ENCODE assay signal across 23 mouse cellular contexts in genomic region chr3:41043756-41044354, GRCm38 (mm10). TPM values are rescaled to one million over a fixed set of nuclear protein-coding genes. Genes with fewer than 3 reads are reported as not detected.
A peak's percentile ranks its signal among the peaks of the same experiment; 100 is the strongest.
DNase-seq lines count a peak whose midpoint lies in the region; ATAC-seq and TF ChIP-seq lines count a peak whose summit lies in the region.
"Had no signal": no experiment of that assay in that cellular context is flagged by ENCODE, and none has a peak within 500 bp of the region (broad histone marks: within the 10 kb centered on the region; RNA-seq: fewer than 3 reads in every experiment).

No protein-coding gene starts in this region.

- no peak overlapping the region for H3K27ac ChIP-seq in heart, postnatal 0 days (ENCODE audit: low read depth)
- no peak overlapping the region for H3K27ac ChIP-seq in stomach, embryonic 14.5 days (ENCODE audit: low read length)
- H3K27ac ChIP-seq: forebrain, embryonic 10.5 days; hindbrain, embryonic 13.5 days; limb, embryonic 10.5 days; lung, embryonic 15.5 days; macrophage; midbrain, embryonic 12.5 days; neural tube, embryonic 15.5 days had no signal

- H3K9me3 ChIP-seq in heart, postnatal 0 days (replicated peaks; ENCODE audit: control insufficient read depth, low read length) = no peaks in the 10 kb centered on the region
- H3K9me3 ChIP-seq in megakaryocyte, embryonic 14.5 days = no peaks in the 10 kb centered on the region
- no peaks in the 10 kb centered on the region for H3K9me3 ChIP-seq in stomach, embryonic 14.5 days (ENCODE audit: control insufficient read depth, low read depth, low read length)
- H3K9me3 ChIP-seq: forebrain, embryonic 10.5 days; hindbrain, embryonic 13.5 days; limb, embryonic 10.5 days; lung, embryonic 15.5 days; midbrain, embryonic 12.5 days; neural tube, embryonic 15.5 days had no signal

- intact Hi-C loops in left cerebral cortex, postnatal 25 days (cut with DNase I) = loop anchor here (5.0 kb wide), 1 partner anchor 138 kb away; no protein-coding TSS in a partner anchor

- no peak overlapping the region for H3K4me2 ChIP-seq in heart, postnatal 0 days (ENCODE audit: low read depth, low read length)
- no peak overlapping the region for H3K4me2 ChIP-seq in stomach, embryonic 14.5 days (replicated peaks; ENCODE audit: low read depth, low read length)
- H3K4me2 ChIP-seq: hindbrain, embryonic 13.5 days; lung, embryonic 15.5 days; midbrain, embryonic 12.5 days; neural tube, embryonic 15.5 days had no signal

- no peaks in the 10 kb centered on the region for H3K36me3 ChIP-seq in heart, postnatal 0 days (replicated peaks; ENCODE audit: control insufficient read depth, insufficient read depth, low read length)
- H3K36me3 ChIP-seq in megakaryocyte, embryonic 14.5 days (replicated peaks; ENCODE audit: low read length) = peaks cover 2% of the 10 kb centered on the region
- H3K36me3 ChIP-seq in stomach, embryonic 14.5 days (ENCODE audit: control insufficient read depth, insufficient read depth, low read length) = no peaks in the 10 kb centered on the region
- H3K36me3 ChIP-seq: forebrain, embryonic 10.5 days; hindbrain, embryonic 13.5 days; limb, embryonic 10.5 days; lung, embryonic 15.5 days; midbrain, embryonic 12.5 days; neural tube, embryonic 15.5 days had no signal

- H3K4me3 ChIP-seq in heart, postnatal 0 days (ENCODE audit: low read depth, low read length) = no peak overlapping the region
- H3K4me3 ChIP-seq in megakaryocyte, embryonic 14.5 days (replicated peaks) = peak overlapping the region; percentile 65
- no peak overlapping the region for H3K4me3 ChIP-seq in stomach, embryonic 14.5 days (ENCODE audit: low read depth, low read length)
- H3K4me3 ChIP-seq: forebrain, embryonic 10.5 days; hindbrain, embryonic 13.5 days; limb, embryonic 10.5 days; lung, embryonic 15.5 days; midbrain, embryonic 12.5 days; neural tube, embryonic 15.5 days had no signal

- 21% methylated on average over 11 of the region's 11 CpGs for WGBS in heart, postnatal 0 days
- WGBS in stomach, embryonic 14.5 days = 60% methylated on average over 11 of the region's 11 CpGs

- H3K27me3 ChIP-seq in heart, postnatal 0 days (ENCODE audit: control insufficient read depth, insufficient read depth, low read length) = no peaks in the 10 kb centered on the region
- H3K27me3 ChIP-seq in megakaryocyte, embryonic 14.5 days (replicated peaks) = no peaks in the 10 kb centered on the region
- H3K27me3 ChIP-seq in stomach, embryonic 14.5 days (ENCODE audit: control insufficient read depth, insufficient read depth, low read length) = no peaks in the 10 kb centered on the region
- H3K27me3 ChIP-seq: hindbrain, embryonic 13.5 days; lung, embryonic 15.5 days; midbrain, embryonic 12.5 days; neural tube, embryonic 15.5 days had no signal

- no peak for TF ChIP-seq CTCF in heart, postnatal 0 days (IDR thresholded peaks at IDR 0.05; ENCODE audit: low read depth)

- ATAC-seq in heart, postnatal 0 days (ENCODE audit: insufficient read depth, low read depth) = peak; percentile 31; the same call in 1 of the 2 replicates
- ATAC-seq in megakaryocyte, adult 5-6 weeks (ENCODE audit: poor library complexity, severe bottlenecking) = no peak
- peak; percentile 57 for ATAC-seq in stomach, embryonic 14.5 days (ENCODE audit: insufficient number of reproducible peaks, insufficient read depth, low FRiP score, low read depth)
- ATAC-seq: forebrain, embryonic 16.5 days; inflammation-experienced regulatory T-cells, adult 6 months had no signal

- H3K9ac ChIP-seq in heart, postnatal 0 days (replicated peaks; ENCODE audit: low read depth, low read length) = no peak overlapping the region
- no peak overlapping the region for H3K9ac ChIP-seq in stomach, embryonic 14.5 days (replicated peaks; ENCODE audit: low read depth, low read length)
- H3K9ac ChIP-seq: hindbrain, embryonic 13.5 days; lung, embryonic 15.5 days; midbrain, embryonic 12.5 days; neural tube, embryonic 15.5 days had no signal

- peak; percentile 14 for DNase-seq in heart, postnatal 0 days (ENCODE audit: low spot score)
- no peak for DNase-seq in heart, adult 8-10 months (ENCODE audit: low spot score)
- DNase-seq in left cerebral cortex, postnatal 25 days (ENCODE audit: low spot score in 2 of 2) = no peak
- DNase-seq in ovary, postnatal 10 days (ENCODE audit: low spot score) = no peak
- DNase-seq: adrenal gland, adult 2 months; cerebellum, adult 11-12 months; cerebellum, postnatal 14 days; gastrocnemius, postnatal 14 days; kidney, adult 9 months; kidney, postnatal 14 days; thymus, postnatal 25 days had no signal

- H3K4me1 ChIP-seq in heart, postnatal 0 days (ENCODE audit: control insufficient read depth, insufficient read depth) = no peaks in the 10 kb centered on the region
- H3K4me1 ChIP-seq in megakaryocyte, embryonic 14.5 days = peaks cover 16% of the 10 kb centered on the region
- H3K4me1 ChIP-seq in stomach, embryonic 14.5 days (ENCODE audit: control insufficient read depth, insufficient read depth, low read length) = peaks cover 3% of the 10 kb centered on the region; the same call in 1 of the 2 replicates
- H3K4me1 ChIP-seq: forebrain, embryonic 10.5 days; hindbrain, embryonic 13.5 days; limb, embryonic 10.5 days; lung, embryonic 15.5 days; midbrain, embryonic 12.5 days; neural tube, embryonic 15.5 days had no signal

- TF ChIP-seq EP300 in heart, postnatal 0 days (IDR thresholded peaks at IDR 0.05; ENCODE audit: low read depth) = no peak

RNA-seq across cellular contexts. Expression of gene Pgrmc2, which starts 39.0 kb away (rescaled TPM):
- 18.4 and 34.1 TPM in 2 replicates for total RNA-seq in heart, postnatal 0 days (2014; rRNA removed; ENCODE audit: low replicate concordance)
- polyA plus RNA-seq in heart, postnatal 0 days (2015; fragmentation: Nextera tagmentation; extraction: Ambion mirVana) = 29.5 and 32.1 TPM in 2 replicates
- 10 to 100 TPM; 33.9 to 36.7 (median 34.6) TPM for total RNA-seq in heart, adult 8-10 months (2022)
- 5.3 and 14.2 TPM in 2 replicates for polyA plus RNA-seq in megakaryocyte, embryonic 14.5 days (2012; ENCODE audit: insufficient read depth, low replicate concordance)
- total RNA-seq in megakaryocyte, adult 5-6 weeks (2015) = 14.8 and 19.6 TPM in 2 replicates
- 9.1 and 11.7 TPM in 2 replicates for total RNA-seq in megakaryocyte, adult 5-6 weeks (2017)
- 29.5 and 32.4 TPM in 2 replicates for polyA plus RNA-seq in stomach, embryonic 14.5 days (2014; fragmentation: Nextera tagmentation; extraction: Ambion mirVana)
- total RNA-seq in left cerebral cortex, postnatal 25 days (2021) = 10 to 100 TPM; 57.3 to 57.6 TPM
